Mouse (Mus musculus) brain, embryonic 14.5 days (tissue): ENCODE measurements at regions not wholly inside any gene's neighbourhood (a gene's known extent, or its start where the extent isn't known, plus 50 kb on each side); places are given as distances from the start of the nearest gene placed in this dataset.

Experiments used
- CTCF ChIP-seq: fragments of 200-500 bp; IDR thresholded peaks from 2 replicates; pipeline ENCODE4 v1.5.1; 2012; ENCODE audit warnings: inconsistent platforms, mild to moderate bottlenecking, moderate library complexity, borderline replicate concordance; ENCODE audit not compliant: insufficient read depth, insufficient read length; ENCODE audit errors: extremely low read depth
- POLR2A ChIP-seq: fragments of 200-500 bp; IDR thresholded peaks from 2 replicates; pipeline ENCODE4 v1.6.1; 2012; ENCODE audit warnings: mild to moderate bottlenecking, inconsistent platforms, borderline replicate concordance; ENCODE audit not compliant: poor library complexity, insufficient read depth, insufficient read length, severe bottlenecking; ENCODE audit errors: extremely low read depth

DNA sequence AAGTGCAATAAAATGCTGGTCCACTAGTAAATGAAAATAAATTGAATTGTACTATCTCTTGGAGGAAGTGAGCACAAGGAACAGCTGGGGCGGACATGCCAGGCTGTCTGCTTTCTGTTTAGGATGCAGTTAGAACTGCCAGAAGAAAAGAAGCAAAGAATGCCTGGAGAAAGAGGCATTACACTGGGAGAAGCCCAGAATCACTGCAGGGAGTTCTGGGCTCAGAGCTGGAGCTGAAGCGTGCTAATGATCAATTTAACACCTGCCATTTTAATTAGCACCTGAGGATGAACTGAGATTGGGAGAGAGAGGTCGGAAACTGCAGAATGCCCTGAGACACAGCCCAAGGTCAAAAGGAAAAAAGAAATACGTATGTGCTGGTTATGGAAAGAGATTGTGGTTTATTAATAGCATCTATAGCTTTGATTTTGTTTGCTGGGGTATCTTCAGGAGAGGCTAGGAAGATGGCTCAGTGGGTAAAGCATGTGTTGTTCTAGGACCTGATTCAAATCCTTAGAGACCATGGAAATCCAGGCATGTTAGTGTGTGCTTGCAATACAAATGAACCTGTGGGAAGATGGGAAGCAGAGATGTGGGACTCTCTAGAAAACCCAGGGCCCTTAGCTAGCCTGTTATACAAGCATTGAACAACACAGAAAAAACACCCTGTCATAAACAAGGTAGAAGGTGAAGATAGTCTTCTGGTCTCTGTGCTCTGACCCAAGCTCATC, 514.2 kb downstream of the Lmo7 start:
- TF ChIP-seq CTCF (no peak), POLR2A (no peak)
